Mouse (Mus musculus) CH12.LX (cell line): Measurements from ENCODE around the gene Ifrd2.
A peak's percentile ranks its signal among the peaks of the same experiment; 100 is the strongest.

Experiments used
- CTCF ChIP-seq, 2 experiments: IDR thresholded peaks in 1 of 2; conservative IDR thresholded peaks in 1 of 2; 2 replicates each; pipeline ENCODE4 v1.5.1; 2011 to 2012; ENCODE audit warnings: low read depth in 2 of 2, low read length in 2 of 2, improper control_type of control experiment in 1 of 2, inconsistent platforms in 1 of 2, mild to moderate bottlenecking in 1 of 2, moderate library complexity in 1 of 2
- EP300 ChIP-seq: IDR thresholded peaks from 2 replicates; pipeline ENCODE4 v1.6.1; 2011; ENCODE audit warnings: low read length, improper control_type of control experiment
- ETS1 ChIP-seq: conservative IDR thresholded peaks from 2 replicates; pipeline ENCODE4 v1.6.1; 2012; ENCODE audit warnings: low read depth, mild to moderate bottlenecking, inconsistent platforms, low read length, improper control_type of control experiment, moderate library complexity
- GABPA ChIP-seq: IDR thresholded peaks from 2 replicates; pipeline ENCODE4 v1.6.1; 2012; ENCODE audit warnings: low read depth, low read length, improper control_type of control experiment, inconsistent platforms; ENCODE audit not compliant: insufficient replicate concordance
- IRF4 ChIP-seq: IDR thresholded peaks from 2 replicates; pipeline ENCODE4 v1.6.1; 2014; ENCODE audit warnings: low read depth, mild to moderate bottlenecking, inconsistent platforms, low read length, improper control_type of control experiment
- JUN ChIP-seq: IDR thresholded peaks from 2 replicates; pipeline ENCODE4 v1.6.1; 2011; ENCODE audit warnings: low read depth, mild to moderate bottlenecking, low read length, improper control_type of control experiment, moderate library complexity; ENCODE audit not compliant: insufficient read depth
- MAX ChIP-seq: IDR thresholded peaks from 2 replicates; pipeline ENCODE4 v1.6.1; 2011; ENCODE audit warnings: low read length, improper control_type of control experiment
- POLR2A ChIP-seq: IDR thresholded peaks from 2 replicates; pipeline ENCODE4 v1.6.1; 2011; ENCODE audit warnings: low read depth, mild to moderate bottlenecking, improper control_type of control experiment, low read length
- RAD21 ChIP-seq: IDR thresholded peaks from 2 replicates; pipeline ENCODE4 v1.6.1; 2011; ENCODE audit warnings: low read depth, mild to moderate bottlenecking, low read length, improper control_type of control experiment, moderate library complexity
- SMC3 ChIP-seq: IDR thresholded peaks from 2 replicates; pipeline ENCODE4 v1.6.1; 2011; ENCODE audit warnings: low read depth, low read length, improper control_type of control experiment
- UBTF ChIP-seq: IDR thresholded peaks from 2 replicates; pipeline ENCODE4 v1.6.1; 2012; ENCODE audit warnings: low read depth, mild to moderate bottlenecking, inconsistent platforms, low read length, improper control_type of control experiment, moderate library complexity
- USF1 ChIP-seq: IDR thresholded peaks from 2 replicates; pipeline ENCODE4 v1.6.1; 2014; ENCODE audit warnings: low read depth, mild to moderate bottlenecking, inconsistent platforms, low read length, improper control_type of control experiment
- ZC3H11A ChIP-seq: IDR thresholded peaks from 2 replicates; pipeline ENCODE4 v1.6.1; 2012; ENCODE audit warnings: low read depth, mild to moderate bottlenecking, inconsistent platforms, low read length, improper control_type of control experiment

- TF ChIP-seq JUN (no peak), MAX (no peak), SMC3 (no peak), USF1 (peak; percentile 75), GABPA (no peak), UBTF (no peak), ETS1 (no peak), ZC3H11A (no peak), IRF4 (no peak), POLR2A (no peak), CTCF (conservative IDR thresholded peaks at IDR 0.05 in 1 of 2, IDR thresholded peaks at IDR 0.05 in 1 of 2; ENCODE audit: low read depth in 2 of 2, low read length in 2 of 2) (no peak), EP300 (no peak), RAD21 (no peak)
Measured at GRCm38 (mm10) chr9:107575579-107576356, 11.7 kb upstream of the Ifrd2 start.
